Mouse (Mus musculus) CH12.LX (cell line): ENCODE data around the gene Patj.

Experiments used
- CTCF ChIP-seq, 2 experiments: IDR thresholded peaks in 1 of 2; conservative IDR thresholded peaks in 1 of 2; 2 replicates each; pipeline ENCODE4 v1.5.1; 2011 to 2012; ENCODE audit warnings: low read depth in 2 of 2, low read length in 2 of 2, improper control_type of control experiment in 1 of 2, inconsistent platforms in 1 of 2, mild to moderate bottlenecking in 1 of 2, moderate library complexity in 1 of 2
- MAX ChIP-seq: IDR thresholded peaks from 2 replicates; pipeline ENCODE4 v1.6.1; 2011; ENCODE audit warnings: low read length, improper control_type of control experiment
- POLR2A ChIP-seq: IDR thresholded peaks from 2 replicates; pipeline ENCODE4 v1.6.1; 2011; ENCODE audit warnings: low read depth, mild to moderate bottlenecking, improper control_type of control experiment, low read length
- ZMIZ1 ChIP-seq: IDR thresholded peaks from 2 replicates; pipeline ENCODE4 v1.6.1; 2012; ENCODE audit warnings: low read depth, mild to moderate bottlenecking, inconsistent platforms, low read length, improper control_type of control experiment

DNA sequence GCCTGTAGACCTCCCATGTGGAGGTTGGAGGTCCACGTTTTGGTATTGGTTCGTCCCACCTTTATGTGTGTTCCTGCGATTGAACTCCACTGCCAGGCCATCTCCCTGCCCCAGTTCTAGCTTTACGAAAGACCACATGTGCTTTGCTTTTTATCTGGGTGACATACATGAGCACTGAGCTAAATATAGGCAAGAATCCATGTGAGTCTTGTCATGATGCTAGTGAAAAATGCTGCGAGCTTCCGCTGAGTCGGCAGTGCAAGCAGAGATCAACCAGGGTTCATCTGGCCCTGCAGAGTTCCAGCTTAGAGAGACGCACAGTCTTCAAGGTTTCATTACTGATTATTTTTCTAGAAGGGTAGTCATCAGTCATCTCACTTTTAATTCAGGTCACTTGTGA, 32.8 kb downstream of the Patj start:
- TF ChIP-seq CTCF (conservative IDR thresholded peaks at IDR 0.05 in 1 of 2, IDR thresholded peaks at IDR 0.05 in 1 of 2; ENCODE audit: low read depth in 2 of 2, low read length in 2 of 2): no peak
- no peak for TF ChIP-seq POLR2A
- TF ChIP-seq ZMIZ1: no peak
- TF ChIP-seq MAX: no peak
